Mouse (Mus musculus) fat pad, adult 2 months (tissue): ENCODE data around the gene Card9.
A peak's percentile ranks its signal among the peaks of the same experiment; 100 is the strongest.

Source experiments
- DNase-seq: peaks from one replicate; pipeline ENCODE4 v3.0.0-alpha.2; 2011; ENCODE audit warnings: low read depth, low spot score; ENCODE audit errors: extremely low read depth

Gene Card9

DNA sequence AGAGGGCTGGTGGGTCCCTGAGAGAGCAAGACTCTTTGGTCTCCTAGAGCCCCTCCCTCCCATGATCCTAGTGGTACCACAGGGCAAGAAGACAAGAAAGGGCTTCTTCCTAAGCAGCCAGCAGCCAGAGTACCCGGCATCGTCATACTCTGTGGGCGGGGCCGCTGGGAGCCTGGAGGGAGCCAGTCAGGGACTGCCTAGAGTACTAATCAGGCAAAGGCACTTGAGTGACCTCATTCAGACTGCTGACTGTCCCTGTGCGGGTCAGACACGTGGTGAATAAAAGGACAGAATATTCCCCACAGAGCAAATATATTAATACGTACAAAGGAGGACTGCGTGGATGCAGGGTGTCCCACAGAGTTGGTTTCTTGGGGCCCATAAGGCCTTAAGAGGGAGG, 31.3 kb downstream of the Card9 start:
- DNase-seq = no peak

GRCm38 (mm10) chr2:26327852-26328251, 32.9 kb downstream of the Card9 start:
- DNase-seq = no peak

- DNase-seq = peak; percentile 69
Observed at GRCm38 (mm10) chr2:26325386-26326181, 35.1 kb downstream of the Card9 start.

- no peak for DNase-seq
Observed at GRCm38 (mm10) chr2:26324917-26325316, 35.8 kb downstream of the Card9 start.

DNA sequence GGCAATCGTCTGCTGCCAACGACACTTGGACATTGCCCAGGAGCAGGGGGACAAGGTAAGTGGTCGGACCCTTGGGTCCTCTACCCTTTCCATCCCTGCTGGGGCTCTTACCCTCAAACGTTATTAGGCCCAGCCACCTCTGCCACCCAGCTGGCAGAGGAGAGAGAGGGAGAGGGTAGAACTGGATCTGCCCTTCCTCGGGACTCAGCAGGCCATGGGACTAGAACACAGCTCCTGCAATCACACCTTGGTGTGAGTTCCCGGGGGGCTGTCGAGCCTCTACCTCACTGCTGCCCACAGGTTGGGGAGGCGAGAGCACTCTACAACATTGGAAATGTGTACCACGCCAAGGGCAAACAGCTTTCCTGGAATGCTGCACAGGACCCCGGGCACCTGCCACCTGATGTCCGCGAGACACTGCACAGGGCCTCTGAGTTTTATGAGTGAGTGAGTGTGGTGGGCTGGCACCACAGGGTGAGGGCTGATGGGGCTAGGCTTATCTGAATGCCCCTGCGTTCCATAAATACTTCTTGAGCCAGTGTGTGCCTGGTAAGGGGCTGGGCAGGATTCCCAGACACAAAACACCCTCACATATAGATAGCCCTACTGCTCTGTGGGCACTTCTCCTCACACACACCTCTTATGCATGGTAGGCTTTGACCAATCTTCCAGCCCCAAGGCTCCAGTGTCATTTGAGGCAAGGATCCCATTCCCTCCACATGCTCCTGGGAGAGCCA, 37.0 kb downstream of the Card9 start:
- no peak for DNase-seq

- no peak for DNase-seq
Observed at GRCm38 (mm10) chr2:26320245-26321185, 40.2 kb downstream of the Card9 start.

GRCm38 (mm10) chr2:26319519-26320244, 41.0 kb downstream of the Card9 start:
- no peak for DNase-seq

- no peak for DNase-seq
Observed at GRCm38 (mm10) chr2:26319109-26319508, 41.6 kb downstream of the Card9 start.

DNA sequence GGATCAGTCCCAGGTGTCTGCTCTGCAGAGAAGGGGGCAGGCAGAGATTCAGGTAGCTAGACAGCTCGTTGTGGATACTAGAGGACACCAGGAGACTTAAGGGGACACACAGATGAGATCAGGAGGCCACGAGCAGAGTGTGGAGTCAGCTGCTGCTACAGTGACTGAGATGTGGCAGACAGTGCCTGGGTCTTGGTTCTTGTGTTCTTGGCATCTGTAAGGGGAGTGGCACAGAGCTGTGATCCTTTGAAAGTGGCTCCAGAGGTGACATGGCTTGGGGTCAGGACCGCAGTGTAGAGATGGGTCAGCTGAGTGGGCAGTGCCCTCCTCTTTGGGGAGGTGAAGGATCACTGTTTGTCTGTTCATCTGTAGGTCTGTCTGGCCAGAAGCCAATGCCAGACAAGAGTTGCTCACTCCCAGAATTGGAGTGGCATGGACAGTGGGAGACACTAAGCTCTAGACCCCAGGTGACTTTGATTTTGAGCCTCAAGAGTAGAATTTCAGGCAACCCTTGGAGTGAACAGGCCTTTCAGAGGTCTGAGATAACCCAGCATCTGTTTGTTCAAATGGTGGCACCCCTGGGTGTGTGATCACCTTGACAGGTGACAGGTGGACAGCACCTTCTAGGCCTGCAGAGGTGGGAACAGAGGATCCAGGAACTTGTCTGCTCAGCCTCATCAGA, 42.6 kb downstream of the Card9 start:
- no peak for DNase-seq

DNA sequence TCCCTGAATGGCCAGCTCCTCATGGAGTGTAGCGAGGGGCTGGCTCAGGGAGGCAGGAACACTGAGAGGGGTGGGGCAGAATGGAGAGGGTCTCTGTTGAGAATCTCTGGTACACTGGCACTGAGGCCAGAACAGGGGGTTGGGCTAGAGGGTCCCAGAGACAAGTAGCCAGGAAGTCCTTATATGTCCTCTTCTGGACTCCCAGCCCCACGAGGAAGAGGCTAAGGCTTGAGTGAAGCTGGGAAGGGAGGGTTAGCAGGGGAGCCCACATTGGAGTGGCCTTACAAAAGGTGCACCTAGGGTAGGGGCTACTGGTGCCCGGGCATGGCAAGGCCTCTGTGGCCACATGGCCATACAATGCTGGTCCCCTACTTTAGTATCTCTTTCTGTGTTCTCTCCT, 43.3 kb downstream of the Card9 start:
- no peak for DNase-seq

- DNase-seq = no peak
Observed at GRCm38 (mm10) chr2:26316576-26317246, 44.0 kb downstream of the Card9 start.

GRCm38 (mm10) chr2:26315925-26316311, 44.8 kb downstream of the Card9 start:
- DNase-seq = no peak

DNA sequence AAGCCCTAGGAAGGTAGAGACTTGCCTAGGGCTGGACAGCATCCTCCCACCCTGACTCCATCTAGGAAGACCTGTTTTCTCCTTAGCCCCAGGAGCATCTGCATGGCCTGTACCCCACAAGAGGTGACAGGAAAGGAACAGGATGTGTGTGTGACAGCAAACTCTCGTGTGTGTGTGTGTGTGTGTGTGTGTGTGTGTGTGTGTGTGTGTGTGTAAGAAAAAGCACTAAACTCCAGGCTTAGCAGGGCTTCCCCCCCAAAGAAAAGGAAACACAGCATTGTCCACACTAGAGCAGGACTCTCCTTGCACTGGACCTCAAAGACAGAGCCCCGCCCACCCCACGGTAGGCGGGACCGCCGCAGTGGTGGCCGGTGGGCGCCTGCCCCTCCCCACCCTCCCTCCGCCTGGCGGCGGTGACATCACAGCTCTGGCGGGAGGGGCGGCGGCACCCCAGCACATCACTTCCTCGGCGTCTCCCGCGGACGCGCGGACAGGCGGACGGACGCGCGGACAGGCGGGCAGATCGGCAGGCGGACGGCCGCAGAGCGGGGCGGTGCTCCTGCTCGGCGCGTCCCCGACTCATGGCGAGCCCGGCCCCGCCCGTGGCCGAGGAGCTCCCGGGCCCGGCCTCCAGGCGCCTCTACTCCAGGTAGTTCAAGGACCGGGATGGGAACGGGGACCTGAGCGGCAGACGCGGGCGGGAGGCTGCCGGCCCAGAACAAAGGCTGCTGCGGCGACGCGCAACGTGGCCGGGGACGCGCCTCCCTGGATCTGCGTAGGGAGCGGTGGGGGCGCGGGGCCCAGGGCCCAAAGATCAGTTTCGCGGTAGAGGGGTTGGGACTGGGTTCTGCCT, 45.4 kb downstream of the Card9 start, which contains the start of gene Gpsm1:
Gpsm1 (plus strand) TSS at position 444 of the 853 bp plus-strand sequence.
- DNase-seq = no peak

DNA sequence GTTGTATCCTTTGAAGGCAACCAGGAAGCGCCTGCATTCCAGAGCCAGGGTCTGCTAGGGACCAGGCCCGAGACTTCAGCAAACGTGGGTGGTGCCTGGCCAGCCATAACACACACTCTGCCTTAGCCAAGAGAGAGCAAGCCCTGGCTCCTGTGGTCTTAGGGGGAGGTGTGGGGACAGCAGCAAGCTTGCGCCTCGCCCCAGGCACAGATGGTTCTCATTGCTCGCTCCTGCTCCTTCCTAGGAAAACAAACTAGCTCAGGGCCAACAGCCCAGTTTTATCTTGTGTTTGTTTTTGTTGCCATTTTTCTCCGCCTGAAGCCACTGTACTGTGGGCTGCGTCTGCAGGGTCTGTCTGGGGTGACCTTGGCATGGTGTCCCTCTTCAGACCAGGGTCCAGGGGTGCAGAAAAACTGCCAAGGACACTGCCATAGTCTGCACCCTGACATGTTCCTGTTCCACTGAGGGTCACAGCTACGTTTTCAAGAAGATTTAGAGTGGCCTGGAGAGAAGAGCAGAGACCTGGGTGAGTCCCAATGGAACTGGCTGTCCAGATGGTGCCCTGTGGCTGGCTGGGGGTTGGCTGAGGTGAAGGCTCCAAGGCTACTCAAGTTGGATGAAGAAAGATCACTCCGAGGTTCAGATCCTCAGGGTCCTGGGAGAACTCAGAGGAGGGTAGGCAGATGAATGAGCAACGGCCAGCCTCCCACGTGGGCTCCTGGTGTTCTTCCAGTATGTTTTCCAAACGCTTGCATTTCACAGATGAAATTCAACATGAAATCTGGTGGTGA, 46.2 kb downstream of the Card9 start:
- DNase-seq = no peak

GRCm38 (mm10) chr2:26313394-26313793, 47.3 kb downstream of the Card9 start:
- no peak for DNase-seq

DNA sequence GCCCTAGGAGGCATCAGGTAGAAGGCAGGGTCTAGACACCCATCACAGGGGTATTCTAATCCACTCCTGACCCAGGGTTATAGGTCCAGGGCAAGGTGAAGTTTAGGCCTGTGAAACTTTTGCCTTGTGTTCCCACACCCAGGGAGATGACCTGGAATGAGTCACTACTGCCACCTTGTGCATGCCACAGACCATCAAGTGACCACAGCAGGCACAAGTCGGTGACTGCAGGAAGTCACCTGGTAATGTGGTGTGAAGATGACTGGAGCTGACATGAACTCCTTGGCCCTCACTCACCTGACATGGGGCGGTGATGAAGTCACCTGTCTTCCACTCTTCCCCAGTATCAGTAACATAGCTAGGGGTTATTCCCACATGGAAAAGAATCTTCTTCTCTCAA, 47.9 kb downstream of the Card9 start:
- no peak for DNase-seq

DNA sequence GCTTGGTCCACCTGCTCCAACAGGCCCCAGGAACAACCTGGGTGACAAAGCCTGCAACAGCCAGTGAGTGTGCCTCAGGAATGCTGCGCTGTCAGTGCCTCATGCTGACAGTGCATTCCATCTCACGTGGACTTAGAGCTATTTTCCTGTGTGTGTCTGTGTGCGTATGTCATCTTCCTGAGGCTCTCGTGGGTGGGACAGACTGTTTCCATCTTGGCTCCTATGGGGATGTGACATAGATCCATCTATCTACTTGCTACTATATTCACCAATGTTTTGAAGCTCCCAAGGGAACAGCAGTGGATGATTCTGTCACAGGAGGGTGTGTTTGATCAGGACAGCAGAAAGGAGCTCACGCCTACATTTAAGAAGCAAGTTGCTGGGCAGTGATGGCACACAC, 48.8 kb downstream of the Card9 start:
- DNase-seq = no peak

DNA sequence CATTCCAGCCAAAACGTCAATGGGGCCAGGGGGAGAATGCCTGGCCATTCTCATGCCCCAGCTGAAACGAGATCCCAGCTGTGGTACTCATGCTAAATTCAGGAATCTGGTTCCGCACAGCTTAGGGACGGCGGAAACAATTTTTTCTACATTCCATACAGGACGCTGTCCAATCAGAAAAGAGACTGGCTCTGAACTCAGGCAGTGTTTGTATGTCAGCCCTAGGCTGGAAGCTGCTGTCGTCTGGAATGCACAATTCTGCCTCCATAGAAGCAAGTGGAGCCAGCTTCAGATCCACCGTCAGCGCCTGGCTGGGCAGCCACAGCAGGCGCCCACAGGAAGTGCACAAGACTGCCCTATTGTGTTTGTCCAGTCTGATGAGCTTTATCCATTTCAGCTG, 51.0 kb downstream of the Card9 start:
- no peak for DNase-seq
